Mouse (Mus musculus): ENCODE measurements around the gene Apc2. TPM values are rescaled to one million over a fixed set of nuclear protein-coding genes. Genes with fewer than 3 reads are reported as not detected.

The Apc2 gene
- total and polyA plus RNA-seq, 2 experiments from 2014 or later: 97.6 to 374 TPM

DNA sequence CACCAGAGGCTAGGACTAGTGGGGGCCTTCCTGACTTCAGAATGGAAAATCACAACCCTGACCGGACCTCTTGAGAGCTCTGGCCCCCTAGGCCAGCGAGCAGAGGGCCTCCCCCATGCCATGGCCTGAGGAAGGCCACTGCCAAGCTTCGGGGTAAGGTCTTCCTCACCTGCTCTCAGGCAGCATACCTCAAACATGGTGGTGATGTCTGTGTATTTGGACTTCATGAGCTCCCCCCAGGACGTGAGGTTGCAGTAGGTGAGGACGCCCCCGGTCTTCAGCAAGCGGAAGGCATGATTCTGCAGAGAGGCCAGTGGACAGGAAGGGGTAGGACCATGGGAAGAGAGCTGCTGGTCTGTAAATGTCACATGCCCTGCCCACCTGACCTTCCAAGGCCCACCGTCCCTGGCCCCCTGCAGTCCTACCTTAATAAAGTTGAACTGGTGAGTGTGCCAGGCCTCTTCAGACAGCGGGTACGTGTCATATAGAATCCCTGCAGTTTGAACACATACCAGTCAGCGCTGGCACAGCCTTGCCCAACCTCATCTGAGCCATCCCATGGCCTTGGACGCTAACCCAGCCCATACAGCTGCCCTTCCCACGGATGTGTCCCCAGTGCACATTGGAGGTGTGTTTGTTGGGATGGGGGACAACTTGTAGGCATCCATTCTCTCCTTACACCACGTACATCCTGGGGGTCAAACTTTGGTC is 36.9 kb upstream of the Apc2 start:
- Histone ChIP-seq H3K4me2 (ENCODE audit: low read depth, low read length) (peak overlapping the region; percentile 82), H3K36me3 (ENCODE audit: insufficient read depth, low read length) (peaks cover 42% of the 10 kb centered on the region), H3K27ac (peak overlapping the region; percentile 90; the same call in 1 of the 2 replicates), H3K27me3 (ENCODE audit: insufficient read depth, low read length) (no peaks in the 10 kb centered on the region), H3K4me3 (ENCODE audit: low read length) (no peak overlapping the region), H3K9me3 (ENCODE audit: low read length) (no peaks in the 10 kb centered on the region), H3K4me1 (ENCODE audit: insufficient read depth, low read length) (peaks cover 23% of the 10 kb centered on the region), H3K9ac (replicated peaks; ENCODE audit: low read length) (0 out of 2 replicates have a peak overlapping the region, but pooled peaks have one; percentile 57)
- DNase-seq (ENCODE audit: low spot score) (no peak), ATAC-seq (no peak)
- 86% methylated on average over 14 of the region's 14 CpGs for WGBS
- no peak for TF ChIP-seq CTCF (IDR thresholded peaks at IDR 0.05; ENCODE audit: low read depth)

DNA sequence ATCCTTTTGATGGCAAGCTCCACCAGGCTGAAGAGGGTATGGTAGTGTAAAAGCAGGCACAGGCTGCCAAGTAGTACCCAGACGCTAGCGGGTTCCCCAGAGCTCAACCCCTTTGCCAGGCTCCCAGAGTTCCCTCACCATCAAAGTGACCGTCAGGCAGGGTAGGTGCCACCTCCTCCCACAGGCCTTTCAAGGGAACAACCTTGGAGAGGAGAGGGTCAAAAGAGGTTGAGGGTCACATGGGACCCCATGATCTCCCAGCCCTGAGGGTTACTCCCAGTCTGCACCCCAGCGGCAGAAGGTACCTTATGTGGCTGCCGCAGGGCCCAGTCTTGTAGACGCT is 36.3 kb upstream of the Apc2 start:
- TF ChIP-seq CTCF (IDR thresholded peaks at IDR 0.05; ENCODE audit: low read depth): no peak
- ATAC-seq (no peak), DNase-seq (ENCODE audit: low spot score) (no peak)
- H3K9me3 ChIP-seq (ENCODE audit: low read length): no peaks in the 10 kb centered on the region
- peak overlapping the region; percentile 82 for H3K4me2 ChIP-seq (ENCODE audit: low read depth, low read length)
- peak overlapping the region; percentile 90 for H3K27ac ChIP-seq
- WGBS: 55% methylated on average over 6 of the region's 6 CpGs
- peaks cover 37% of the 10 kb centered on the region for H3K36me3 ChIP-seq (ENCODE audit: insufficient read depth, low read length)
- H3K4me1 ChIP-seq (ENCODE audit: insufficient read depth, low read length): peaks cover 23% of the 10 kb centered on the region
- H3K4me3 ChIP-seq (ENCODE audit: low read length): peak overlapping the region; percentile 45; the same call in 1 of the 2 replicates
- no peaks in the 10 kb centered on the region for H3K27me3 ChIP-seq (ENCODE audit: insufficient read depth, low read length)
- H3K9ac ChIP-seq (replicated peaks; ENCODE audit: low read length): 0 out of 2 replicates have a peak overlapping the region, but pooled peaks have one; percentile 57

GRCm38 (mm10) chr10:80259861-80260641 is 35.7 kb upstream of the Apc2 start:
- TF ChIP-seq CTCF (IDR thresholded peaks at IDR 0.05; ENCODE audit: low read depth): no peak
- H3K9ac ChIP-seq (replicated peaks; ENCODE audit: low read length): peak overlapping the region; percentile 57
- peak; percentile 6; the same call in 1 of the 2 replicates for ATAC-seq
- H3K27me3 ChIP-seq (ENCODE audit: insufficient read depth, low read length): no peaks in the 10 kb centered on the region
- WGBS: 2% methylated on average over 19 of the region's 19 CpGs
- peak; percentile 83 for DNase-seq (ENCODE audit: low spot score)
- peak overlapping the region; percentile 82 for H3K4me2 ChIP-seq (ENCODE audit: low read depth, low read length)
- H3K27ac ChIP-seq: peak overlapping the region; percentile 90
- peak overlapping the region; percentile 45 for H3K4me3 ChIP-seq (ENCODE audit: low read length)
- H3K9me3 ChIP-seq (ENCODE audit: low read length): no peaks in the 10 kb centered on the region
- H3K36me3 ChIP-seq (ENCODE audit: insufficient read depth, low read length): peaks cover 31% of the 10 kb centered on the region
- peaks cover 23% of the 10 kb centered on the region for H3K4me1 ChIP-seq (ENCODE audit: insufficient read depth, low read length)

- Histone ChIP-seq H3K4me2 (ENCODE audit: low read depth, low read length) (peak within 1 kb of the TSS; percentile 82), H3K27ac (peak within 1 kb of the TSS; percentile 90), H3K9me3 (ENCODE audit: low read length) (no peaks in the 10 kb centered on the region), H3K27me3 (ENCODE audit: insufficient read depth, low read length) (no peaks in the 10 kb centered on the region), H3K4me3 (ENCODE audit: low read length) (peak within 1 kb of the TSS; percentile 45), H3K36me3 (ENCODE audit: insufficient read depth, low read length) (peaks cover 22% of the 10 kb centered on the region), H3K4me1 (ENCODE audit: insufficient read depth, low read length) (peaks cover 27% of the 10 kb centered on the region), H3K9ac (replicated peaks; ENCODE audit: low read length) (peak within 1 kb of the TSS; percentile 57)
- 1% methylated on average over 48 of the region's 49 CpGs for WGBS
- peak; percentile 95 for DNase-seq (ENCODE audit: low spot score)
- no peak for TF ChIP-seq CTCF (IDR thresholded peaks at IDR 0.05; ENCODE audit: low read depth)
- ATAC-seq: peak; percentile 83
Observed at GRCm38 (mm10) chr10:80260642-80261584, 34.9 kb upstream of the Apc2 start, which contains the start of the genes Gamt and Dazap1. Gene Gamt (minus strand): TSS chr10:80261012. Gene Dazap1 (plus strand): TSS chr10:80261486.

DNA sequence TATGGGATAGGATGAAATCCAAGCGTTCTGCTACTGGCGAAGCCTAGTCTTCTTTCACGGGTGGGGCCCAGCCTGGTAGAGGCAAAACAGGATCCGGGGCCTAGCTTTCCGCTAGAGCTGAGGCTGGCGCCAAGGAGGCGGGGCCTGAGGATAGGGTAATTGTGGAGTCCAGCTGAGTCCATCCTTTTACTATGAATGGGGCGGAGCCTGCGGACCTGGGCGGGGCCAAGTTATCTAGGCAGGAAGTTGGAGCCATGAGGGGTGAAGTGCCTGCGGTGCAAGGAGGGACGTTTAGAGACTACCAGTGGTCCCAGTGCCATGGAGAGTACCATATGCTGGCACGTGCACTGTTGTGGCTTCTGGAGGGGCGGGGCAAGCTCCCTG is 34.2 kb upstream of the Apc2 start:
- H3K4me1 ChIP-seq (ENCODE audit: insufficient read depth, low read length): peaks cover 29% of the 10 kb centered on the region
- WGBS: 2% methylated on average over 14 of the region's 14 CpGs
- H3K36me3 ChIP-seq (ENCODE audit: insufficient read depth, low read length): peaks cover 16% of the 10 kb centered on the region; the same call in 1 of the 2 replicates

DNA sequence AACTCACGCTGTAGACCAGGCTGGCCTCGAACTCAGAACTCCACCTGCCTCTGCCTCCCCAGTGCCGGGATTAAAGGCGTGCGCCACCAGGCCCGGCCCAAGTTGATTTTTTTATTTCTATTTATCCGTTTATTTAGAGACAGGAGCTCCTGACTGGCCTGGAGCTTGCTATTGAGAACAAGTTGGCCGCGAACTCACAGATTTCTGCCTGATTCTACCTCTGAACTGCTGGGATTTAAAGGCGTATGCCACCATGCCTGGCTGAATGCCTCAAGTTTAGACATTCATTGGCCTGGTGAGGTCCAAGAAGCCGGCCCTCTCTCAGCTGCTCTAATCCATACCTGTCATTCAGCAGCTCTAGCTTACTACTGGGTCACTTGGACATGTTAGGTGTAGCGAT is 33.6 kb upstream of the Apc2 start:
- TF ChIP-seq CTCF (IDR thresholded peaks at IDR 0.05; ENCODE audit: low read depth): no peak
- no peak for ATAC-seq
- H3K27me3 ChIP-seq (ENCODE audit: insufficient read depth, low read length): no peaks in the 10 kb centered on the region
- 67% methylated on average over 12 of the region's 12 CpGs for WGBS
- DNase-seq (ENCODE audit: low spot score): no peak
- H3K4me3 ChIP-seq (ENCODE audit: low read length): no peak overlapping the region
- H3K27ac ChIP-seq: no peak overlapping the region; the same call in 1 of the 2 replicates
- H3K4me2 ChIP-seq (ENCODE audit: low read depth, low read length): peak overlapping the region; percentile 82; the same call in 1 of the 2 replicates
- H3K36me3 ChIP-seq (ENCODE audit: insufficient read depth, low read length): peaks cover 11% of the 10 kb centered on the region; the same call in 1 of the 2 replicates
- peaks cover 33% of the 10 kb centered on the region for H3K4me1 ChIP-seq (ENCODE audit: insufficient read depth, low read length)
- H3K9ac ChIP-seq (replicated peaks; ENCODE audit: low read length): no peak overlapping the region
- no peaks in the 10 kb centered on the region for H3K9me3 ChIP-seq (ENCODE audit: low read length)

More for the DNA sequence above, 34.2 kb upstream of the Apc2 start:
- TF ChIP-seq CTCF (IDR thresholded peaks at IDR 0.05; ENCODE audit: low read depth): no peak
- H3K9ac ChIP-seq (replicated peaks; ENCODE audit: low read length): peak overlapping the region; percentile 57
- H3K9me3 ChIP-seq (ENCODE audit: low read length): no peaks in the 10 kb centered on the region
- H3K27ac ChIP-seq: peak overlapping the region; percentile 90
- peak overlapping the region; percentile 45 for H3K4me3 ChIP-seq (ENCODE audit: low read length)
- DNase-seq (ENCODE audit: low spot score): peak; percentile 92
- H3K4me2 ChIP-seq (ENCODE audit: low read depth, low read length): peak overlapping the region; percentile 82
- ATAC-seq: peak; percentile 61
- H3K27me3 ChIP-seq (ENCODE audit: insufficient read depth, low read length): no peaks in the 10 kb centered on the region

Measured in hindbrain, postnatal 0 days (tissue).